Mouse (Mus musculus) kidney, postnatal 0 days (tissue): ENCODE measurements around the gene Tbc1d24. TPM values are rescaled to one million over a fixed set of nuclear protein-coding genes. Genes with fewer than 3 reads are reported as not detected.

Experiments
- ATAC-seq: fragments of 200-750 bp; cut with Nextera tagmentation; replicated peaks from 2 replicates; pipeline ENCODE4 v1.8.0; 2017; ENCODE audit warnings: low read depth, moderate number of reproducible peaks, moderate TSS enrichment, moderate library complexity; ENCODE audit not compliant: low FRiP score
- DNase-seq: peaks from one replicate; pipeline ENCODE4 v3.0.0-alpha.2; 2016; ENCODE audit warnings: low spot score
- H3K27ac ChIP-seq: fragments of 300-500 bp; sonication (generic); 2 replicates; pipeline ENCODE4 v1.5.1; 2014; ENCODE audit warnings: mild to moderate bottlenecking
- H3K27me3 ChIP-seq: fragments of 300-500 bp; sonication (generic); 2 replicates; pipeline ENCODE4 v1.6.1; 2014; ENCODE audit warnings: low read length, mixed read lengths; ENCODE audit not compliant: insufficient read depth
- H3K36me3 ChIP-seq: fragments of 300-500 bp; sonication (generic); 2 replicates; pipeline ENCODE4 v1.6.1; 2014; ENCODE audit warnings: low read length, mixed read lengths; ENCODE audit not compliant: insufficient read depth
- H3K4me1 ChIP-seq: fragments of 300-500 bp; sonication (generic); replicated peaks from 2 replicates; pipeline ENCODE4 v1.6.1; 2014; ENCODE audit warnings: antibody characterized with exemption, low read length, mixed read lengths; ENCODE audit not compliant: insufficient read depth
- H3K4me2 ChIP-seq: fragments of 300-500 bp; sonication (generic); 2 replicates; pipeline ENCODE4 v1.6.1; 2014; ENCODE audit warnings: mild to moderate bottlenecking, low read length, moderate library complexity, mixed read lengths
- H3K4me3 ChIP-seq: fragments of 300-500 bp; sonication (generic); replicated peaks from 2 replicates; pipeline ENCODE4 v1.5.1; 2014; ENCODE audit warnings: low read depth, low read length
- H3K9ac ChIP-seq: fragments of 300-500 bp; sonication (generic); 2 replicates; pipeline ENCODE4 v1.6.1; 2014; ENCODE audit warnings: low read depth, low read length
- H3K9me3 ChIP-seq: fragments of 300-500 bp; sonication (generic); replicated peaks from 2 replicates; pipeline ENCODE4 v1.6.1; 2016; ENCODE audit warnings: low read length, inconsistent platforms, mixed read lengths
- CTCF ChIP-seq: IDR thresholded peaks from 2 replicates; pipeline ENCODE4 v1.5.1; 2016; ENCODE audit warnings: antibody characterized with exemption, low read depth, mild to moderate bottlenecking, moderate library complexity
- WGBS: fragments of 180-500 bp; shearing (Covaris S2); extraction: QIAGEN DNeasy Blood & Tissue Kit; methylation state at CpG from one replicate; pipeline ENCODE4 v1.1.7; 2014; 5-methylcytosine and 5-hydroxymethylcytosine counted together
- polyA plus RNA-seq: library from polyadenylated mRNA; unstranded; fragments of >200 nt; fragmentation: Nextera tagmentation; extraction: Ambion mirVana; gene quantifications from 2 replicates; pipeline ENCODE4 v1.2.1, GENCODE M21; 2015

The Tbc1d24 gene
- polyA plus RNA-seq, 1 experiment from 2014 or later = 2.3 TPM

GRCm38 (mm10) chr17:24203068-24203467, 2.3 kb downstream of the Tbc1d24 start:
- no peak for DNase-seq
- Histone ChIP-seq H3K27me3 (no peaks in the 10 kb centered on the region; the same call in 1 of the 2 replicates), H3K4me1 (peaks cover 21% of the 10 kb centered on the region), H3K9ac (no peak overlapping the region), H3K4me2 (no peak overlapping the region), H3K36me3 (no peaks in the 10 kb centered on the region), H3K27ac (no peak overlapping the region), H3K4me3 (no peak overlapping the region), H3K9me3 (no peaks in the 10 kb centered on the region)
- no peak for ATAC-seq
- WGBS = 67% methylated on average over 4 of the region's 4 CpGs
- no peak for TF ChIP-seq CTCF

- no peak for TF ChIP-seq CTCF
- Histone ChIP-seq H3K9me3 (no peaks in the 10 kb centered on the region), H3K27me3 (no peaks in the 10 kb centered on the region), H3K9ac (no peak overlapping the region), H3K4me1 (peaks cover 15% of the 10 kb centered on the region), H3K4me3 (no peak overlapping the region), H3K27ac (no peak overlapping the region), H3K36me3 (no peaks in the 10 kb centered on the region), H3K4me2 (no peak overlapping the region)
- ATAC-seq = no peak
- DNase-seq = no peak
- 81% methylated on average over 4 of the region's 4 CpGs for WGBS
Measured at GRCm38 (mm10) chr17:24201092-24201491, 4.3 kb downstream of the Tbc1d24 start.

GRCm38 (mm10) chr17:24199741-24200140, 5.6 kb downstream of the Tbc1d24 start:
- DNase-seq (no peak), ATAC-seq (no peak)
- Histone ChIP-seq H3K9ac (no peak overlapping the region), H3K9me3 (no peaks in the 10 kb centered on the region), H3K27me3 (no peaks in the 10 kb centered on the region), H3K4me2 (no peak overlapping the region), H3K36me3 (no peaks in the 10 kb centered on the region), H3K4me1 (peaks cover 6% of the 10 kb centered on the region), H3K4me3 (no peak overlapping the region), H3K27ac (no peak overlapping the region)
- TF ChIP-seq CTCF = no peak
- 51% methylated on average over 4 of the region's 4 CpGs for WGBS

GRCm38 (mm10) chr17:24199252-24199651, 6.1 kb downstream of the Tbc1d24 start:
- H3K4me3 ChIP-seq = no peak overlapping the region
- no peak overlapping the region for H3K9ac ChIP-seq
- H3K4me2 ChIP-seq = no peak overlapping the region
- H3K9me3 ChIP-seq = no peaks in the 10 kb centered on the region
- peaks cover 4% of the 10 kb centered on the region; the same call in 1 of the 2 replicates for H3K4me1 ChIP-seq
- 88% methylated on average over 4 of the region's 4 CpGs for WGBS
- TF ChIP-seq CTCF = no peak
- H3K27me3 ChIP-seq = no peaks in the 10 kb centered on the region
- H3K36me3 ChIP-seq = no peaks in the 10 kb centered on the region
- no peak for DNase-seq
- ATAC-seq = no peak
- no peak overlapping the region for H3K27ac ChIP-seq

GRCm38 (mm10) chr17:24197032-24197824, 8.1 kb downstream of the Tbc1d24 start:
- Histone ChIP-seq H3K36me3 (no peaks in the 10 kb centered on the region), H3K4me2 (no peak overlapping the region), H3K9me3 (no peaks in the 10 kb centered on the region), H3K4me3 (no peak overlapping the region), H3K27me3 (no peaks in the 10 kb centered on the region), H3K9ac (no peak overlapping the region), H3K4me1 (peaks cover 4% of the 10 kb centered on the region; the same call in 1 of the 2 replicates), H3K27ac (no peak overlapping the region)
- no peak for TF ChIP-seq CTCF
- ATAC-seq = no peak
- no peak for DNase-seq
- WGBS = 69% methylated on average over 15 of the region's 15 CpGs

- no peak overlapping the region for H3K27ac ChIP-seq
- no peak for TF ChIP-seq CTCF
- WGBS = 61% methylated on average over 2 of the region's 2 CpGs
- no peak overlapping the region for H3K9ac ChIP-seq
- H3K27me3 ChIP-seq = no peaks in the 10 kb centered on the region
- DNase-seq = no peak
- H3K4me2 ChIP-seq = no peak overlapping the region
- peaks cover 4% of the 10 kb centered on the region; the same call in 1 of the 2 replicates for H3K4me1 ChIP-seq
- no peaks in the 10 kb centered on the region for H3K9me3 ChIP-seq
- no peaks in the 10 kb centered on the region for H3K36me3 ChIP-seq
- ATAC-seq = no peak
- no peak overlapping the region for H3K4me3 ChIP-seq
Measured at GRCm38 (mm10) chr17:24195349-24195748, 10.0 kb downstream of the Tbc1d24 start.
